Mouse (Mus musculus): ENCODE measurements around the gene S100a2. TPM values are rescaled to one million over a fixed set of nuclear protein-coding genes. Genes with fewer than 3 reads are reported as not detected.
A peak's percentile ranks its signal among the peaks of the same experiment; 100 is the strongest.

The S100a2 gene
- polyA plus RNA-seq, 2 experiments = not detected

GRCm38 (mm10) chr3:90617586-90617985 lies 27.5 kb downstream of the S100a2 start:
- no peak overlapping the region for H3K4me2 ChIP-seq (ENCODE audit: low read depth)
- 6% methylated on average over 1 of the region's 1 CpGs for WGBS (ENCODE audit: insufficient replicate concordance)
- TF ChIP-seq EP300 (IDR thresholded peaks at IDR 0.05; ENCODE audit: low read depth) = no peak
- TF ChIP-seq CTCF (IDR thresholded peaks at IDR 0.05; ENCODE audit: low read depth) = peak; percentile 31; the same call in 1 of the 2 replicates
- H3K27me3 ChIP-seq (ENCODE audit: control insufficient read depth, insufficient read depth, low read length) = no peaks in the 10 kb centered on the region
- H3K36me3 ChIP-seq (replicated peaks; ENCODE audit: control insufficient read depth, insufficient read depth, low read depth) = no peaks in the 10 kb centered on the region
- no peak overlapping the region for H3K4me3 ChIP-seq (ENCODE audit: insufficient read depth in 1 of 2, low read depth in 2 of 2, low read length in 2 of 2)
- no peak overlapping the region for H3K27ac ChIP-seq
- H3K9ac ChIP-seq (replicated peaks) = no peak overlapping the region
- no peaks in the 10 kb centered on the region for H3K9me3 ChIP-seq (ENCODE audit: control insufficient read depth, low read length)
- H3K4me1 ChIP-seq (replicated peaks; ENCODE audit: control insufficient read depth in 2 of 2, insufficient read depth in 2 of 2, low read length in 1 of 2) = no peaks in the 10 kb centered on the region
- DNase-seq (ENCODE audit: low read depth in 3 of 3, low spot score in 3 of 3) (no peak), ATAC-seq (ENCODE audit: insufficient read depth) (no peak)

- no peaks in the 10 kb centered on the region for H3K4me1 ChIP-seq (replicated peaks; ENCODE audit: control insufficient read depth in 2 of 2, insufficient read depth in 2 of 2, low read length in 1 of 2)
- no peak overlapping the region for H3K4me3 ChIP-seq (ENCODE audit: insufficient read depth in 1 of 2, low read depth in 2 of 2, low read length in 2 of 2)
- ATAC-seq (ENCODE audit: insufficient read depth) = no peak
- 31% methylated on average over 7 of the region's 7 CpGs for WGBS (ENCODE audit: insufficient replicate concordance)
- TF ChIP-seq CTCF (IDR thresholded peaks at IDR 0.05; ENCODE audit: low read depth) = no peak
- TF ChIP-seq EP300 (IDR thresholded peaks at IDR 0.05; ENCODE audit: low read depth) = no peak
- no peaks in the 10 kb centered on the region for H3K27me3 ChIP-seq (ENCODE audit: control insufficient read depth, insufficient read depth, low read length)
- no peaks in the 10 kb centered on the region for H3K36me3 ChIP-seq (replicated peaks; ENCODE audit: control insufficient read depth, insufficient read depth, low read depth)
- H3K4me2 ChIP-seq (ENCODE audit: low read depth) = no peak overlapping the region
- H3K9ac ChIP-seq (replicated peaks) = no peak overlapping the region
- no peak for DNase-seq (ENCODE audit: low read depth in 3 of 3, low spot score in 3 of 3)
- no peaks in the 10 kb centered on the region for H3K9me3 ChIP-seq (ENCODE audit: control insufficient read depth, low read length)
- H3K27ac ChIP-seq = no peak overlapping the region
Observed at GRCm38 (mm10) chr3:90621552-90621951, 31.5 kb downstream of the S100a2 start.

GRCm38 (mm10) chr3:90623435-90624071 lies 33.5 kb downstream of the S100a2 start:
- H3K9ac ChIP-seq (replicated peaks) = no peak overlapping the region
- ATAC-seq (ENCODE audit: insufficient read depth) (no peak), DNase-seq (ENCODE audit: low read depth in 3 of 3, low spot score in 3 of 3) (no peak)
- H3K27ac ChIP-seq = no peak overlapping the region
- no peaks in the 10 kb centered on the region for H3K36me3 ChIP-seq (replicated peaks; ENCODE audit: control insufficient read depth, insufficient read depth, low read depth)
- no peak overlapping the region for H3K4me2 ChIP-seq (ENCODE audit: low read depth)
- H3K27me3 ChIP-seq (ENCODE audit: control insufficient read depth, insufficient read depth, low read length) = no peaks in the 10 kb centered on the region
- H3K4me3 ChIP-seq (ENCODE audit: insufficient read depth in 1 of 2, low read depth in 2 of 2, low read length in 2 of 2) = no peak overlapping the region
- no peak for TF ChIP-seq CTCF (IDR thresholded peaks at IDR 0.05; ENCODE audit: low read depth)
- TF ChIP-seq EP300 (IDR thresholded peaks at IDR 0.05; ENCODE audit: low read depth) = no peak
- 37% methylated on average over 2 of the region's 2 CpGs for WGBS (ENCODE audit: insufficient replicate concordance)
- no peaks in the 10 kb centered on the region for H3K4me1 ChIP-seq (replicated peaks; ENCODE audit: control insufficient read depth in 2 of 2, insufficient read depth in 2 of 2, low read length in 1 of 2)
- no peaks in the 10 kb centered on the region for H3K9me3 ChIP-seq (ENCODE audit: control insufficient read depth, low read length)

GRCm38 (mm10) chr3:90625496-90625895 lies 35.4 kb downstream of the S100a2 start:
- Histone ChIP-seq H3K4me3 (ENCODE audit: insufficient read depth in 1 of 2, low read depth in 2 of 2, low read length in 2 of 2) (no peak overlapping the region), H3K4me1 (replicated peaks; ENCODE audit: control insufficient read depth in 2 of 2, insufficient read depth in 2 of 2, low read length in 1 of 2) (no peaks in the 10 kb centered on the region), H3K9me3 (ENCODE audit: control insufficient read depth, low read length) (no peaks in the 10 kb centered on the region), H3K9ac (replicated peaks) (no peak overlapping the region), H3K27ac (no peak overlapping the region), H3K4me2 (ENCODE audit: low read depth) (no peak overlapping the region), H3K27me3 (ENCODE audit: control insufficient read depth, insufficient read depth, low read length) (no peaks in the 10 kb centered on the region), H3K36me3 (replicated peaks; ENCODE audit: control insufficient read depth, insufficient read depth, low read depth) (no peaks in the 10 kb centered on the region)
- DNase-seq (ENCODE audit: low read depth in 3 of 3, low spot score in 3 of 3) (no peak), ATAC-seq (ENCODE audit: insufficient read depth) (no peak)
- 57% methylated on average over 5 of the region's 5 CpGs for WGBS (ENCODE audit: insufficient replicate concordance)
- TF ChIP-seq CTCF (IDR thresholded peaks at IDR 0.05; ENCODE audit: low read depth) (no peak), EP300 (IDR thresholded peaks at IDR 0.05; ENCODE audit: low read depth) (no peak)

- no peak for TF ChIP-seq CTCF (IDR thresholded peaks at IDR 0.05; ENCODE audit: low read depth)
- TF ChIP-seq EP300 (IDR thresholded peaks at IDR 0.05; ENCODE audit: low read depth) = no peak
- Histone ChIP-seq H3K4me3 (ENCODE audit: insufficient read depth in 1 of 2, low read depth in 2 of 2, low read length in 2 of 2) (no peak overlapping the region), H3K27me3 (ENCODE audit: control insufficient read depth, insufficient read depth, low read length) (no peaks in the 10 kb centered on the region), H3K27ac (no peak overlapping the region), H3K9me3 (ENCODE audit: control insufficient read depth, low read length) (no peaks in the 10 kb centered on the region), H3K4me2 (ENCODE audit: low read depth) (no peak overlapping the region), H3K4me1 (replicated peaks; ENCODE audit: control insufficient read depth in 2 of 2, insufficient read depth in 2 of 2, low read length in 1 of 2) (no peaks in the 10 kb centered on the region), H3K36me3 (replicated peaks; ENCODE audit: control insufficient read depth, insufficient read depth, low read depth) (no peaks in the 10 kb centered on the region), H3K9ac (replicated peaks) (no peak overlapping the region)
- DNase-seq (ENCODE audit: low read depth in 3 of 3, low spot score in 3 of 3) = no peak
- 48% methylated on average over 9 of the region's 9 CpGs for WGBS (ENCODE audit: insufficient replicate concordance)
- no peak for ATAC-seq (ENCODE audit: insufficient read depth)
Observed at GRCm38 (mm10) chr3:90626266-90627021, 36.4 kb downstream of the S100a2 start.
